Mouse (Mus musculus) embryonic facial prominence, embryonic 11.5 days (tissue): ENCODE data around the gene Mettl16. TPM values are rescaled to one million over a fixed set of nuclear protein-coding genes. Genes with fewer than 3 reads are reported as not detected.

Experiments
- ATAC-seq: fragments of 200-750 bp; cut with Nextera tagmentation; replicated peaks from 2 replicates; pipeline ENCODE4 v1.8.0; 2017; ENCODE audit warnings: low read depth; ENCODE audit not compliant: insufficient number of reproducible peaks, low FRiP score, low TSS enrichment
- DNase-seq: peaks from one replicate; pipeline ENCODE4 v3.0.0-alpha.2; 2015; ENCODE audit warnings: low spot score
- H3K27ac ChIP-seq: fragments of 300-500 bp; sonication (generic); replicated peaks from 2 replicates; pipeline ENCODE4 v1.5.1; 2014; ENCODE audit warnings: mild to moderate bottlenecking, low read depth, low read length, control low read depth
- H3K27me3 ChIP-seq: fragments of 300-500 bp; sonication (generic); 2 replicates; pipeline ENCODE4 v1.6.1; 2014; ENCODE audit warnings: mild to moderate bottlenecking, low read length, moderate library complexity, mixed read lengths; ENCODE audit not compliant: control insufficient read depth, insufficient read depth
- H3K36me3 ChIP-seq: fragments of 300-500 bp; sonication (generic); replicated peaks from 2 replicates; pipeline ENCODE4 v1.6.1; 2014; ENCODE audit warnings: low read depth, mild to moderate bottlenecking, low read length, moderate library complexity, mixed read lengths; ENCODE audit not compliant: control insufficient read depth, insufficient read depth
- H3K4me1 ChIP-seq: fragments of 300-500 bp; sonication (generic); 2 replicates; pipeline ENCODE4 v1.6.1; 2014; ENCODE audit warnings: low read length, mixed read lengths; ENCODE audit not compliant: control insufficient read depth, insufficient read depth
- H3K4me2 ChIP-seq: fragments of 300-500 bp; sonication (generic); 2 replicates; pipeline ENCODE4 v1.6.1; 2014; ENCODE audit warnings: low read depth, mild to moderate bottlenecking, control low read depth, low read length, moderate library complexity
- H3K4me3 ChIP-seq: fragments of 300-500 bp; sonication (generic); 2 replicates; pipeline ENCODE4 v1.5.1; 2014; ENCODE audit warnings: low read depth, low read length, control low read depth
- H3K9ac ChIP-seq: fragments of 300-500 bp; sonication (generic); replicated peaks from 2 replicates; pipeline ENCODE4 v1.6.1; 2014; ENCODE audit warnings: mild to moderate bottlenecking, control low read depth, low read length
- H3K9me3 ChIP-seq: fragments of 300-500 bp; sonication (generic); replicated peaks from 2 replicates; pipeline ENCODE4 v1.6.1; 2016; ENCODE audit warnings: mild to moderate bottlenecking, low read length, inconsistent platforms, mixed read lengths; ENCODE audit not compliant: control insufficient read depth
- WGBS: fragments of 180-500 bp; shearing (Covaris S2); extraction: QIAGEN DNeasy Blood & Tissue Kit; methylation state at CpG from one replicate; pipeline ENCODE4 v1.1.7; 2014; 5-methylcytosine and 5-hydroxymethylcytosine counted together
- polyA plus RNA-seq: library from polyadenylated mRNA; unstranded; fragments of >200 nt; fragmentation: Nextera tagmentation; extraction: Ambion mirVana; gene quantifications from 2 replicates; pipeline ENCODE4 v1.2.1, GENCODE M21; 2014

Mettl16 gene
- polyA plus RNA-seq, 1 experiment from 2014 or later = 51.2 TPM

- DNase-seq = peak; percentile 88
- H3K9me3 ChIP-seq = no peaks in the 10 kb centered on the region
- H3K4me3 ChIP-seq = peak overlapping the region; percentile 90
- H3K27ac ChIP-seq = 0 out of 2 replicates have a peak overlapping the region, but pooled peaks have one; percentile 63
- peak overlapping the region; percentile 35; the same call in 1 of the 2 replicates for H3K9ac ChIP-seq
- peak overlapping the region; percentile 81 for H3K4me2 ChIP-seq
- H3K4me1 ChIP-seq = no peaks in the 10 kb centered on the region; the same call in 1 of the 2 replicates
- WGBS = under 1% methylated on average over 20 of the region's 20 CpGs
- ATAC-seq = peak; percentile 34
- H3K36me3 ChIP-seq = no peaks in the 10 kb centered on the region
- H3K27me3 ChIP-seq = no peaks in the 10 kb centered on the region
These were observed 59.2 kb downstream of the Mettl16 start for GRCm38 (mm10) chr11:74829812-74830211.

GRCm38 (mm10) chr11:74830256-74831161 lies 59.9 kb downstream of the Mettl16 start, which contains the start of gene Mnt:
TSS of gene Mnt (plus strand) at chr11:74830920.
- Histone ChIP-seq H3K27ac (peak within 1 kb of the TSS; percentile 63), H3K9me3 (no peaks in the 10 kb centered on the region), H3K4me1 (no peaks in the 10 kb centered on the region; the same call in 1 of the 2 replicates), H3K4me3 (peak within 1 kb of the TSS; percentile 90), H3K9ac (peak within 1 kb of the TSS; percentile 82), H3K27me3 (no peaks in the 10 kb centered on the region), H3K4me2 (peak within 1 kb of the TSS; percentile 81), H3K36me3 (no peaks in the 10 kb centered on the region)
- WGBS = under 1% methylated on average over 70 of the region's 70 CpGs
- DNase-seq (peak; percentile 98), ATAC-seq (peak; percentile 91)

GRCm38 (mm10) chr11:74831191-74831605 lies 60.6 kb downstream of the Mettl16 start:
- under 1% methylated on average over 35 of the region's 35 CpGs for WGBS
- ATAC-seq (no peak), DNase-seq (peak; percentile 65)
- Histone ChIP-seq H3K27me3 (no peaks in the 10 kb centered on the region), H3K9ac (peak overlapping the region; percentile 82), H3K36me3 (no peaks in the 10 kb centered on the region), H3K4me3 (peak overlapping the region; percentile 90), H3K4me1 (no peaks in the 10 kb centered on the region; the same call in 1 of the 2 replicates), H3K9me3 (no peaks in the 10 kb centered on the region), H3K27ac (peak overlapping the region; percentile 57), H3K4me2 (peak overlapping the region; percentile 66)

GRCm38 (mm10) chr11:74831606-74832451 lies 61.2 kb downstream of the Mettl16 start:
- Histone ChIP-seq H3K4me2 (peak overlapping the region; percentile 66), H3K4me3 (peak overlapping the region; percentile 90), H3K36me3 (no peaks in the 10 kb centered on the region; the same call in 1 of the 2 replicates), H3K4me1 (no peaks in the 10 kb centered on the region; the same call in 1 of the 2 replicates), H3K27ac (peak overlapping the region; percentile 57), H3K27me3 (no peaks in the 10 kb centered on the region), H3K9me3 (no peaks in the 10 kb centered on the region), H3K9ac (peak overlapping the region; percentile 82)
- ATAC-seq = peak; percentile 85
- peak; percentile 99 for DNase-seq
- WGBS = under 1% methylated on average over 60 of the region's 61 CpGs

GRCm38 (mm10) chr11:74832503-74833143 lies 62.0 kb downstream of the Mettl16 start:
- no peaks in the 10 kb centered on the region for H3K9me3 ChIP-seq
- no peaks in the 10 kb centered on the region; the same call in 1 of the 2 replicates for H3K36me3 ChIP-seq
- no peak for ATAC-seq
- H3K4me3 ChIP-seq = peak overlapping the region; percentile 90
- H3K27me3 ChIP-seq = no peaks in the 10 kb centered on the region
- DNase-seq = peak; percentile 65
- 1% methylated on average over 26 of the region's 26 CpGs for WGBS
- H3K4me1 ChIP-seq = peaks cover 3% of the 10 kb centered on the region
- H3K27ac ChIP-seq = peak overlapping the region; percentile 44
- peak overlapping the region; percentile 66 for H3K4me2 ChIP-seq
- H3K9ac ChIP-seq = peak overlapping the region; percentile 43

GRCm38 (mm10) chr11:74833536-74834358 lies 63.1 kb downstream of the Mettl16 start:
- no peak for DNase-seq
- Histone ChIP-seq H3K4me3 (no peak overlapping the region), H3K27ac (no peak overlapping the region), H3K27me3 (no peaks in the 10 kb centered on the region), H3K4me2 (no peak overlapping the region; the same call in 1 of the 2 replicates), H3K9ac (peak overlapping the region; percentile 28; the same call in 1 of the 2 replicates), H3K36me3 (no peaks in the 10 kb centered on the region; the same call in 1 of the 2 replicates), H3K4me1 (peaks cover 3% of the 10 kb centered on the region), H3K9me3 (no peaks in the 10 kb centered on the region)
- WGBS = 86% methylated on average over 8 of the region's 8 CpGs
- no peak for ATAC-seq

GRCm38 (mm10) chr11:74834359-74834638 lies 63.7 kb downstream of the Mettl16 start:
- WGBS = 76% methylated on average over 1 of the region's 1 CpGs
- H3K4me1 ChIP-seq = peaks cover 3% of the 10 kb centered on the region
- no peak for DNase-seq

More at GRCm38 (mm10) chr11:74834359-74834638, 63.7 kb downstream of the Mettl16 start:
- no peak for ATAC-seq
- no peak overlapping the region for H3K4me3 ChIP-seq
- H3K4me2 ChIP-seq = no peak overlapping the region
- no peak overlapping the region for H3K9ac ChIP-seq
- no peaks in the 10 kb centered on the region for H3K27me3 ChIP-seq
- H3K36me3 ChIP-seq = no peaks in the 10 kb centered on the region; the same call in 1 of the 2 replicates
- H3K9me3 ChIP-seq = no peaks in the 10 kb centered on the region
- no peak overlapping the region for H3K27ac ChIP-seq
